Mouse (Mus musculus) granulocyte monocyte progenitor cell, adult 5-6 weeks (primary cell): ENCODE data around the gene Gm20517. TPM values are rescaled to one million over a fixed set of nuclear protein-coding genes. Genes with fewer than 3 reads are reported as not detected.

Experiments
- ATAC-seq: replicated peaks from 2 replicates; pipeline ENCODE4 v1.8.0; 2016; ENCODE audit warnings: mild to moderate bottlenecking, moderate TSS enrichment, inconsistent platforms; ENCODE audit not compliant: poor library complexity, severe bottlenecking
- total RNA-seq, 2 experiments: library from RNA; stranded (forward) in 1 of 2; stranded (reverse) in 1 of 2; fragments of 200-712, 200-1000 nt in 1 of 2; fragments of >200 nt in 1 of 2; fragmentation: Nextera tagmentation in 1 of 2; gene quantifications; 2 replicates each; pipeline ENCODE4 v1.2.3; 2014 to 2017

The Gm20517 gene
- total RNA-seq, 2 experiments from 2014 or later = 2.2 to 3.1 TPM

- ATAC-seq = no peak
These were observed 91.4 kb downstream of the Gm20517 start for GRCm38 (mm10) chr17:47702548-47703345.

GRCm38 (mm10) chr17:47703556-47703955, 92.2 kb downstream of the Gm20517 start:
- no peak for ATAC-seq

GRCm38 (mm10) chr17:47704692-47705091, 93.3 kb downstream of the Gm20517 start:
- ATAC-seq = no peak

DNA sequence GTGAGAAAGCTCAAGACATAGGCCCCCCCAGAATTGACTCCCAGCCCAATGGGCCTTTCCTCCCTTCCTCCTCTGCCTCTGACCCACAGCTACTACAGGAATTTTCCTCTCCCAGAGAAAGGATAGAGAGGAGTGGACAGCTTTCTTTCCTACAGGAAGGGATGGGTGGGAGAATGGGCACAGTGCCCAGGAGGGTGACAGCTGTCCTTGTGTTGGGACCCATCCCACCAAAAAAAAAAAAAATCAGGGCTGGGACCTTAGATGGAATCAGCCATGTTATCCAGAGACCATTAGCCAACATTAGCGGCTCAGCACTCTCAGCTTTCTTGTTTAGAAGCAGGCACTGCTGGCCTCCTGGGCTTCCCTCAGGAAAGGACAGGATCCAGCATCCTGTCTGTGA, 94.8 kb downstream of the Gm20517 start:
- no peak for ATAC-seq

- ATAC-seq = no peak
These were observed 96.6 kb downstream of the Gm20517 start for GRCm38 (mm10) chr17:47707961-47708360.

DNA sequence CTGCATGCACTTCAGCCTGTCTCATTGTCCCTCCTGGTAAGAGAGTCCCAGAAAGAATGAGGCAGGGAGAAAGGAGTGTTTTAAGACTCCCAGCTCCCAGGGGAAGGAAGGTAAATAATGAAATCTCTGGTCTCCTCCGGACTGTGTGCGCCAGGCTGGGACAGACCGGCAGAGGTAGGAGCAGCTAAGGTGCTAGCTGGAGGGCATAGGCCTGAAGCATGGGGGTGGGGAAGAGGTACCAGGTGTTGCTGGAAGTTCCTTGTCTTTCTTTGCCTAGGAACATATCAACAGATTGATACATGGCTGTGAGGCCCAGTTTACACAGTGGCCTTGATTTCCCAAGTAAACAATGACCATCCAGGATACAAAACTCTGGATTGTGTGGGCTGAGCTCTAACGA, 97.6 kb downstream of the Gm20517 start:
- no peak for ATAC-seq

DNA sequence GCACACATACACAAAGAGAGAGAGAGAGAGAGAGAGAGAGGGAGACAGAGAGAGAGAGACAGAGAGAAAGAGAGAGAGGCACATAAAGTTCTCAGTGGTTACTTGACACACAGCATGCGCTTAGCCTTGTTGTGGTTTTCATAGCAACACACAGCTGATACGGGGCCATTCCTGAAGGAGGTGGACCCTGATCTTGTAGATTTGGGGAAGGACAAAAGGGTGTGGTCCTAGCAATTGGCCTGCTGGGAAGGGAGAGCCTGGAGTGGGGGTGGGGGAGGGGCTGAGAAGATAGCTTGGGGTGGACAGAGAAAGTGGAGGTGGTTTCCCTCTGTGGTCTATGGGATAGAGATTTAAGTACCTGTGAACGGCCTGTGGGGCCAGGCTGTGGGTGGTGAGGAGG, 98.6 kb downstream of the Gm20517 start:
- no peak for ATAC-seq

DNA sequence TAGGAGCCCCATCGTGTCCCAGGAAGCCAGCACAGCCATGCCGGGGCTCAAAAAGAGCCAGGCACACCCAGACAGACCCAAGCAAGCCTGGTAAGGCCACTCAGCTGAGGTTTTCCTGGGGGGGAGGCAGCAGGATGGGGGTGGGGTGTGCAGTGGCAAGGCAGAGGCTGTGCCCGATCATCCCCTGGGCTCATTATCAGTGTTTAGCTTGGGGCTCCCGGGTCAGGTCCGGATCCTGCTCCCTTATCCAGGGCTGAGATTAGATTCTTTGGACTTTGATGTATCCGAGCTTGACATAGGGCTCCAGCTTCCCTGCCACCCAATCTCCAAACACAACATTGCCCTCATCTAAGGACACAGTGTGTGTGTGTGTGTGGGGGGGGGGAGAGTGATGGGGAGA, 100.5 kb downstream of the Gm20517 start:
- no peak for ATAC-seq

DNA sequence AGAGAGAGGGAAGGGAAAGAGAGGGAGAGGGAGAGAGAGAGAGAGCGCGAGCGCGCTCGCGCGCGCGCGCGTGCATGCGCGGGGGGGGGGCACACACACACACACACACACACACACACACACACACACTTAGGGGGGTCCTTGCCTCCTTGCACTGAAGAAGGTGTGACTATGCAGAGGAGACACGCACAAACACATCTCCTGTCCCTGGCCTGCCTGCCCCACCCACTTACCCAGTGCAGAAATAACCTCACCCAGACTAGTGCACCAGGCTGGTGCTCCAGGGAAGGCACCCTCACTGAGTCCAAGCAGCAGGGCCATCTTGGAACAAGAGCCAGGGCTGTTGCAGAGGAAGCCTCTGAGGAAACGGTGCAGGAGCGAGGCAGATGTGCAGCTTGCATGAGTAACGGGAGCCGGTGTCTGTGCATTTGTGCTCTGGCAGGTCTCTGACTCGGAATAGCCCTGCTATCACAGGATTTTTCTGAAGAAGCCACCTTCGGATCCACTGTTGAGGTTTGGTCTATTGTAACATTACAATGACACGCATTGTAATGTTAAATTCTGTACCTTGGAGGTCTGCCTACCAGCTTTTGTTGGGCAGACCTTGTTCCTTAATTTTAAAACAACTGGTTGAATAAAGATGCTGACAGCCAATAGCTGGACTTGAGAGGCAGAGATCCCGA, 101.6 kb downstream of the Gm20517 start:
- no peak for ATAC-seq

DNA sequence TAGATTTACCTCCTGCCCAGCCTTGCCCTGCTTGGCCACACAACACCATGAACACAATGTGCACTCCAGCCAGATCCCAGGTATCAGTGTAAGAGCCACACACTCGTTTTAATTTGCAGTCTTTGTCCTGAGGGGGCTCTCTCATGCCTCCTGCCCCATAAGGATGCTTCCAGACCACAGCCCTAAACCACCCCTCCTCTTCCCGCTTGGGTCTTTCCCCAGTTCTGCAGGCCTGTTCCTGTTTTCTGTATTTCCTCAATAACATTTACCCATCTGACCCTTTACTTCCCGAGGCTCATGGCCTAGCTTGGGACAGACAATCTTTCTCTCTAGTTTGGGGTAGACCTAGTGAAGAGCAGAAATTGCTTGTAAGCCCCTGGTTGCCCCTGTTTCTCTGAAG, 103.6 kb downstream of the Gm20517 start:
- peak; percentile 83 for ATAC-seq

GRCm38 (mm10) chr17:47721183-47721582, 109.8 kb downstream of the Gm20517 start:
- ATAC-seq = no peak

DNA sequence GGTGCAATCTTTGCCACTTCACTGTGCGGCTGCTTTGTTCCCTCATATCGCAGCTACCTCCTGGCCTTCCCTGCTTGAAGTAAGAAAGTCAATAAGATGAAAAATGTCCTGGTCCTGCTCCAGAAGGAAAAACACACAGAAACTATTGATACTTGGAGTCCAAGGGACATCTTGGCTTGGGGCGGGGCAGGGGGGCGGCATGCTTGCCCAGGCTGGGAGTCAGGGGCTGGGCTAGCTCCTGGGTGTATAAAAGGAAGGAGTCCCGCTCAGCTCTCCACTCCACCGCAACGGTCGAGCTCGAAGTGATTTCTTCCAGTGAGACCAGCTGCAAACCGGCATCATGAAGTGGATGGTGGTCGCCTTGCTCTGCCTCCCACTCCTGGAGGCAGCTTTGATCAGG, 115.2 kb downstream of the Gm20517 start, which contains the start of gene Pgc:
Gene Pgc, plus strand, starts transcription at position 277 of the 400 bp plus-strand sequence.
- no peak for ATAC-seq

DNA sequence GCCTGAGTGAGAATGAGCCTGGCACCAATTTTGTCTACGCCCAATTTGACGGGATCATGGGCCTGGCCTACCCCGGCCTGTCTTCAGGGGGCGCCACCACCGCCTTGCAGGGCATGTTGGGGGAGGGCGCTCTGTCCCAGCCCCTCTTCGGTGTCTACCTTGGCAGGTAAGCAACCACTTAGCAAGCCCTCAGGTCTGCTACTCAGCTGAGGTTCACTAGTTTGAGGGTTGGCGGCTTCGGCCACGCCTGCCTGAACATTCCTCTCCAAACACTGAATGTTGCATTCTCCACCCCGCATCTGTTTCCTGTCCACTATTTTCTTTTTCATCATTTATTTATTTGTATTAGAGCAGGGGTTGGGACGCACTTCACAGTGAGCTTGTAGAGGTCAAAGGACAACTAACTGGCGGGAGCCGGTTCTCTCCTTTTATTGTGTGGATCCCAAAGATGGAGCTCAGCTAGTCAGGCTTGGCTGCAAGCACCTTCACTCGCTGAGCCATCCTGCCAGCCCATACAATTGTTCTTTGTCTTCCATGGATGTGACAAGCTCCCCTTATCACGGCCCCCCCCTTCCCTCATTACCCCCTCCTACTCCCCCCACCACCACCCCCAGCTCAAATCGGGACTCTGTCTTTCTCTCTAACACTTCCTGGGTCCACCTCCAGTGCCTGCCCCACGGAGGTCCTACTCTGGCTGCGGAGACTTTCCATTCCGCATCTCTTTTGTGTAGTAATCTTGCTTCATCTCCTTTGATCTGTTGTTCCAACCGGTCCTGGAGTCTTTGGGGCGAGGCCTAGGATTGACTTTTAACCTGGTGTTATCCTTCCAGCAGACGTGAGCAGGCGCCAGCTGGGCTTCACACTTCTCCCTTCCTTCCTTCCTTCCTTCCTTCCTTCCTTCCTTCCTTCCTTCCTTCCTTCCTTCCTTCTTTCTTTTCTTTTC, 119.5 kb downstream of the Gm20517 start:
- ATAC-seq = no peak

Other genes starting within 250 kb of the Gm20517 start
- 65.1 and 68.0 TPM in 2 replicates for gene Mrps10, start 242.7 kb upstream of the Gm20517 start, total RNA-seq (2014; fragmentation: Nextera tagmentation)
- 65.8 and 70.8 TPM in 2 replicates for gene Mrps10, start 242.7 kb upstream of the Gm20517 start, total RNA-seq (2017)
- gene Guca1b, start 226.2 kb upstream of the Gm20517 start, total RNA-seq (2014; fragmentation: Nextera tagmentation) = 0.47 and 0.80 TPM in 2 replicates
- gene Guca1b, start 226.2 kb upstream of the Gm20517 start, total RNA-seq (2017) = 0.43 TPM in 1 of 2 replicates, not detected in the other
- gene Guca1a, start 211.0 kb upstream of the Gm20517 start, total RNA-seq (2014; fragmentation: Nextera tagmentation) = 5.3 and 6.4 TPM in 2 replicates
- 6.3 and 6.7 TPM in 2 replicates for gene Guca1a, start 211.0 kb upstream of the Gm20517 start, total RNA-seq (2017)
- gene AI661453, start 175.0 kb upstream of the Gm20517 start, total RNA-seq (2014; fragmentation: Nextera tagmentation) = 1.8 and 4.3 TPM in 2 replicates
- 0.34 and 0.62 TPM in 2 replicates for gene AI661453, start 175.0 kb upstream of the Gm20517 start, total RNA-seq (2017)
- gene 1700001C19Rik, start 174.2 kb upstream of the Gm20517 start, total RNA-seq (2014; fragmentation: Nextera tagmentation) = not detected in 2 replicates
- gene 1700001C19Rik, start 174.2 kb upstream of the Gm20517 start, total RNA-seq (2017) = 1.9 TPM in 1 of 2 replicates, not detected in the other
- gene Taf8, start 109.3 kb upstream of the Gm20517 start, total RNA-seq (2014; fragmentation: Nextera tagmentation) = 13.9 and 23.8 TPM in 2 replicates
- gene Taf8, start 109.3 kb upstream of the Gm20517 start, total RNA-seq (2017) = 34.7 and 40.9 TPM in 2 replicates
- 99.8 and 128 TPM in 2 replicates for gene Ccnd3, start 106.5 kb upstream of the Gm20517 start, total RNA-seq (2014; fragmentation: Nextera tagmentation)
- 35.5 and 35.9 TPM in 2 replicates for gene Ccnd3, start 106.5 kb upstream of the Gm20517 start, total RNA-seq (2017)
- 16.2 and 17.8 TPM in 2 replicates for gene Bysl, start 97 bp upstream of the Gm20517 start, total RNA-seq (2014; fragmentation: Nextera tagmentation)
- gene Bysl, start 97 bp upstream of the Gm20517 start, total RNA-seq (2017) = 12.6 and 16.0 TPM in 2 replicates
- gene Med20, start within 50 bp of the Gm20517 start, total RNA-seq (2014; fragmentation: Nextera tagmentation) = 26.3 and 36.3 TPM in 2 replicates
- 25.0 and 29.5 TPM in 2 replicates for gene Med20, start within 50 bp of the Gm20517 start, total RNA-seq (2017)
- gene Usp49, start 19.1 kb downstream of the Gm20517 start, total RNA-seq (2014; fragmentation: Nextera tagmentation) = 4.1 and 6.8 TPM in 2 replicates
- 1.5 and 4.1 TPM in 2 replicates for gene Usp49, start 19.1 kb downstream of the Gm20517 start, total RNA-seq (2017)
- 315 and 346 TPM in 2 replicates for gene Tomm6, start 76.8 kb downstream of the Gm20517 start, total RNA-seq (2014; fragmentation: Nextera tagmentation)
- gene Tomm6, start 76.8 kb downstream of the Gm20517 start, total RNA-seq (2017) = 46.0 and 46.4 TPM in 2 replicates
- gene Frs3, start 77.4 kb downstream of the Gm20517 start, total RNA-seq (2014; fragmentation: Nextera tagmentation) = 0.15 TPM in 1 of 2 replicates, not detected in the other
- gene Frs3, start 77.4 kb downstream of the Gm20517 start, total RNA-seq (2017) = 0.22 TPM in 1 of 2 replicates, not detected in the other
- gene Gm21981, start 82.9 kb downstream of the Gm20517 start, total RNA-seq (2014; fragmentation: Nextera tagmentation) = not detected in 2 replicates
- gene Gm21981, start 82.9 kb downstream of the Gm20517 start, total RNA-seq (2017) = 1.0 TPM in 1 of 2 replicates, not detected in the other
- gene Prickle4, start 83.1 kb downstream of the Gm20517 start, total RNA-seq (2014; fragmentation: Nextera tagmentation) = not detected in 2 replicates
- 0.62 TPM in 1 of 2 replicates, not detected in the other for gene Prickle4, start 83.1 kb downstream of the Gm20517 start, total RNA-seq (2017)
- not detected in 2 replicates for gene Pgc, start 115.3 kb downstream of the Gm20517 start, total RNA-seq (2014; fragmentation: Nextera tagmentation)
- gene Pgc, start 115.3 kb downstream of the Gm20517 start, total RNA-seq (2017) = not detected in 2 replicates
- 6.7 and 9.4 TPM in 2 replicates for gene Tfeb, start 125.4 kb downstream of the Gm20517 start, total RNA-seq (2014; fragmentation: Nextera tagmentation)
- gene Tfeb, start 125.4 kb downstream of the Gm20517 start, total RNA-seq (2017) = 6.9 and 7.8 TPM in 2 replicates
- gene Mdfi, start 223.1 kb downstream of the Gm20517 start, total RNA-seq (2014; fragmentation: Nextera tagmentation) = 3.7 and 5.5 TPM in 2 replicates
- gene Mdfi, start 223.1 kb downstream of the Gm20517 start, total RNA-seq (2017) = 2.7 and 4.9 TPM in 2 replicates